Mouse (Mus musculus) left cerebral cortex, adult 2 months (tissue): Measurements from ENCODE around the gene Trp53tg5. TPM values are rescaled to one million over a fixed set of nuclear protein-coding genes. Genes with fewer than 3 reads are reported as not detected.

Experiments
- DNase-seq, 2 experiments: peaks; one replicate each; pipeline ENCODE4 v3.0.0; 2021 to 2022; ENCODE audit warnings: low spot score in 2 of 2, mixed read lengths in 1 of 2; ENCODE audit errors: extremely low spot score in 1 of 2
- H3K27ac ChIP-seq: fragments of 200-600 bp; 2 replicates; pipeline ENCODE4 v1.8.1; 2022
- H3K4me3 ChIP-seq: fragments of 200-600 bp; 2 replicates; pipeline ENCODE4 v1.8.1; 2022
- CTCF ChIP-seq: fragments of 200-600 bp; IDR thresholded peaks from 2 replicates; pipeline ENCODE4 v1.8.1; 2022; ENCODE audit warnings: antibody characterized with exemption, mild to moderate bottlenecking, moderate library complexity
- intact Hi-C: fragments of 180-260 bp; cut with DNase I; formaldehyde crosslinking; loops from one replicate; pipeline ENCODE4 v1.15.1; 2025
- total RNA-seq, 2 experiments: library from RNA; stranded (reverse); gene quantifications; 2 replicates each; pipeline ENCODE4 v1.2.3; 2021

Trp53tg5 gene
- total RNA-seq, 2 experiments from 2014 or later: not detected

- Histone ChIP-seq H3K27ac (no peak overlapping the region), H3K4me3 (no peak overlapping the region)
- no peak for DNase-seq
- intact Hi-C loops: no loop called here
- no peak for TF ChIP-seq CTCF
Measured at GRCm38 (mm10) chr2:164424406-164424805, 49.1 kb downstream of the Trp53tg5 start.

- Histone ChIP-seq H3K4me3 (no peak overlapping the region), H3K27ac (no peak overlapping the region)
- TF ChIP-seq CTCF: no peak
- no peak for DNase-seq
- intact Hi-C loops: loop anchor here (1.0 kb wide), 1 partner anchor 18 kb away; no protein-coding TSS in a partner anchor
Measured at GRCm38 (mm10) chr2:164423464-164423863, 50.1 kb downstream of the Trp53tg5 start.

- intact Hi-C loops: loop anchor here (1.0 kb wide), 1 partner anchor 18 kb away; no protein-coding TSS in a partner anchor
- H3K27ac ChIP-seq: no peak overlapping the region
- TF ChIP-seq CTCF: no peak
- no peak for DNase-seq
- H3K4me3 ChIP-seq: no peak overlapping the region
Measured at GRCm38 (mm10) chr2:164422675-164423393, 50.7 kb downstream of the Trp53tg5 start.

- intact Hi-C loops: no loop called here
Measured at GRCm38 (mm10) chr2:164421979-164422378, 51.5 kb downstream of the Trp53tg5 start.

GRCm38 (mm10) chr2:164421306-164421705 is 52.2 kb downstream of the Trp53tg5 start:
- TF ChIP-seq CTCF: no peak
- intact Hi-C loops: no loop called here
- H3K4me3 ChIP-seq: no peak overlapping the region
- no peak overlapping the region for H3K27ac ChIP-seq
- no peak for DNase-seq

More at GRCm38 (mm10) chr2:164421979-164422378, 51.5 kb downstream of the Trp53tg5 start:
- Histone ChIP-seq H3K4me3 (no peak overlapping the region), H3K27ac (no peak overlapping the region)
- TF ChIP-seq CTCF: no peak
- DNase-seq: no peak

Other genes with a start within 250 kb of the Trp53tg5 start
- gene Svs2, start 235.3 kb downstream of the Trp53tg5 start, total RNA-seq: not detected
- gene Svs3b, start 217.1 kb downstream of the Trp53tg5 start, total RNA-seq: not detected
- gene Svs4, start 195.3 kb downstream of the Trp53tg5 start, total RNA-seq: not detected
- gene Svs3a, start 184.5 kb downstream of the Trp53tg5 start, total RNA-seq: not detected
- not detected for gene Svs6, start 157.0 kb downstream of the Trp53tg5 start, total RNA-seq
- gene Svs5, start 141.0 kb downstream of the Trp53tg5 start, total RNA-seq: not detected
- gene Slpi, start 84.6 kb downstream of the Trp53tg5 start, total RNA-seq: not detected
- under 1 TPM; 0.20 to 0.23 TPM for gene Rbpjl, start 70.6 kb downstream of the Trp53tg5 start, total RNA-seq
- gene Matn4, start 68.6 kb downstream of the Trp53tg5 start, total RNA-seq: 10 to 100 TPM; 10.4 to 11.0 TPM
- gene Sdc4, start 29.8 kb downstream of the Trp53tg5 start, total RNA-seq: 10 to 100 TPM; 78.7 to 93.2 TPM
- gene Sys1, start 16.8 kb downstream of the Trp53tg5 start, total RNA-seq: 10 to 100 TPM; 40.8 to 41.3 TPM
- 10 to 100 TPM; 10.2 to 14.1 TPM for gene Gm20458, start 12.8 kb downstream of the Trp53tg5 start, total RNA-seq
- gene Dbndd2, start 12.4 kb upstream of the Trp53tg5 start, total RNA-seq: 100 to 1,000 TPM; 102 to 106 TPM
- 10 to 100 TPM; 86.3 to 87.0 TPM for gene Pigt, start 23.8 kb upstream of the Trp53tg5 start, total RNA-seq
- gene Wfdc2, start 88.7 kb upstream of the Trp53tg5 start, total RNA-seq: 1 to 10 TPM in 1 of 2 experiments, under 1 TPM in 1; 0.70 to 1.3 TPM
- not detected for gene Spint3, start 99.7 kb upstream of the Trp53tg5 start, total RNA-seq
- not detected for gene Wfdc6a, start 111.7 kb upstream of the Trp53tg5 start, total RNA-seq
- gene Eppin, start 119.9 kb upstream of the Trp53tg5 start, total RNA-seq: not detected
- gene Wfdc6b, start 139.8 kb upstream of the Trp53tg5 start, total RNA-seq: not detected
- gene Wfdc8, start 139.9 kb upstream of the Trp53tg5 start, total RNA-seq: not detected
- not detected for gene Wfdc16, start 165.1 kb upstream of the Trp53tg5 start, total RNA-seq
- not detected for gene Wfdc10, start 182.3 kb upstream of the Trp53tg5 start, total RNA-seq
- gene Wfdc9, start 182.9 kb upstream of the Trp53tg5 start, total RNA-seq: not detected
- gene Wfdc11, start 200.4 kb upstream of the Trp53tg5 start, total RNA-seq: not detected
- not detected for gene Wfdc13, start 211.4 kb upstream of the Trp53tg5 start, total RNA-seq
- gene Spint4, start 224.8 kb upstream of the Trp53tg5 start, total RNA-seq: not detected
- gene Spint5, start 241.6 kb upstream of the Trp53tg5 start, total RNA-seq: not detected